Mouse (Mus musculus): ENCODE results near the gene Mbnl1.

DNA sequence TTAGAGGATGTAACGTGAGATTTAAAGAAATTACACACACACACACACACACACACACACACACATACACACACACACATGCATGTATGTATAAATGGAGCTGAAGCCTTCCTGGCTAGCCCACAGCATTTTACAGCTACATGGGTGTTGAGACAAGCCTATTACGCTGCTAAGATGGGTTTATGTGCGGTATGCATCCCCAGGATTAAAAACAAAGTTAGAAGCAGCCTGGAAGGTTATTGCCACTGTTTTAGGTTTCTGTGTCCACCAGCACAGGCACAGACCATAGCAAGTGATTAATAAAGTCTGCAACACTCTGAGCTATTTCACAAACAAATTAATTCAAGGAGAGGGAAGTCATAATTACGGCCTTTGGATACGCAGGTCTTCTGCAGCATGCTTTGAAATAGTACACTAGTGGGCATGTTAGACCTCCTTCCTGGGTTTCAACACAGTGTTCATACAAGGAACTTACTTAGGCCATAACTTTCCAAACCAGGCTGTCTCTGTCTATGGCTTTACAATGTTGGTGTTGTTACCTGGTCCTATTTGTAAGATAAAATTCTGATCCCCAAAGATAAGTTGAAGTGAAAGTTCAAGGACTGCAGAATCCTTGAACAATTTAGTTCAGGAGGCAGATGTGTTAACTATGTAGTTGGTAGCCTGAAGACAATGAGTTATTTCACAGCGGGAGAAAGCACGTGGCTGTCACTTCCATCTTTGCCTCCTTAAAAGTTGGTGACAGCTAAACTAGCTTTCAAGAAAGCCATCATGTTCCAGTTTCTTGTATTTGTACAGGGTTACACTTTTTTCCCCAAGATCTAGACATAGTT is 29.7 kb downstream of the Mbnl1 start:
- no peak for TF ChIP-seq CTCF (IDR thresholded peaks at IDR 0.05; ENCODE audit: control insufficient read depth, insufficient read depth, low read length)
- no peak for TF ChIP-seq POLR2A (IDR thresholded peaks at IDR 0.05; ENCODE audit: borderline replicate concordance, control insufficient read depth, low read depth, low read length)
